Mouse (Mus musculus): ENCODE measurements around the gene Wnt10b.

Gene Wnt10b

DNA sequence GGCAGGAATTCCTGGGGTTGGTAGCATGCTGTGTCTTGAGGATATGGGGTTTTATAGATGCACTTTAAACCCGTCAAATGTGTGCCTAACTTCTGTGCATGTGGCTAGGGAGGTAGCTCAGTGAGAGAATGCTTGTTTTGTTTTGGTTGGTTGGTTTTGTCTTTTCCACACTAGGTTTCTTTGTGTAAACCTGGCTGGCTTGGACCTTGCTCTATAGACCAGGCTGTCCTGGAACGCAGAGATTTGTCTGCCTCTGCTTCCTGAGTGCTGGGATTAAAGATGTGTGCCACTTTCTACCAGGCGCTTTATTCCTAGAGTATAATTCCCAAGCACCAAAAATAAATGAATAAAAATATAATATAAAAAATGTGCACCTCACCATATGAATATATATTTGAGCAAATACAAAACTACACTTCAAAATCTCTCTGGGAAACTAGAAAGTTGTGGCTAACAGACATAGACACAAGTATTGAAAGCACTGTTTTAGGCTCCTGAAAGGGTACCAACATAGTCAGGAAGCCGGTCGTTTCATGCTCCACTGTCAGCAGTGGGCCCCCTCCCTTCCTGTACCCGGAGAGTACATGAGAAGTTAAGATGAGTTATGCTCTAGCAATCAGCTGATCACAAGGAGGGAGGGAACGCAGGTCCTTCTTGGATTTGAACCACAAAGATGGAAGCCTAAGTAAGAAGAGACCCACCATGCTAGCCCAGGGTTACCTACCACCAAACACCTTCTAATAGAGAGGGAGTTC is 48.0 kb downstream of the Wnt10b start:
- in situ Hi-C loops (cut with MseI, MboI): no loop called here

DNA sequence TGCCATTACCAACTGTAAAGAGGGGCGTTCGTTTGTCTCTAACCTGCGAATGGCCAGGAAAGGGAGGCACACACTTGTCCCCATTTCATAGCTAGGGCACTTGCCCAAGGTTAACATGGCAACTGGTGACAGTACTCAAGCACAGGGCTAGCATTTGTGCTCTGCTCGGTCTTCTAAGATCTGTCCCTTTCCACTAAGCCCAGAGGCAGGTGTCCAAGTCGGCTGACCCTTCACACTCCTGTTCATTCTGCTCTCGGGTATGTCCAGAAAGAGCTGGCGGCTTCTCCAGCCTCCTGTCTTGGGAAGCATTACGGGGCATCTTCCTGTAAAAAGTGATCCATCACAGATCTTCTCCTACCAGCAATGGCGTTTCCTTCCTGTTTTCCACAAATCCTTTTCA is 49.6 kb downstream of the Wnt10b start:
- in situ Hi-C loops (cut with MseI, MboI): no loop called here

- in situ Hi-C loops (cut with MseI, MboI): no loop called here
Observed at GRCm38 (mm10) chr15:98727443-98728321, 50.3 kb downstream of the Wnt10b start, which contains the start of gene Fkbp11. Gene Fkbp11, minus strand, starts transcription at chr15:98728198.

GRCm38 (mm10) chr15:98726746-98727145 is 51.2 kb downstream of the Wnt10b start:
- in situ Hi-C loops (cut with MseI, MboI): no loop called here

- in situ Hi-C loops (cut with MseI, MboI): no loop called here
Observed at GRCm38 (mm10) chr15:98726079-98726478, 51.9 kb downstream of the Wnt10b start.

DNA sequence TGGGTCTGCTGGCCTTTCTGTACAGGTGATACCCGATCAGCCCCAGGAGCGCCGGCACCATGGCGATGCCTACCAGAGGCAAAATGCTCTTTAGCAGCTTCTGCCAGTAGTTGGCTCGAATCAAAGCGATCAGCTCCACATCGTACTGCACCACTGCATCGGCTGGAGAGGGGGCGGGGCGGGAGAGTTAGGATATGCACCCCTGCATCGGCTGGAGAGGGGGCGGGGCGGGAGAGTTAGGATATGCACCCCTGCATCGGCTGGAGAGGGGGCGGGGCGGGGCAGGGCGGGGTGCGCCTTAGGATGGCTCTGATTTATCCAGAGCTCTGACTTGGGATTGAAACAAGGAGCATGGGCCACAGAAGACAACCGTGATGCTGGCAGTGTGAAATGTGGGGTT is 53.5 kb downstream of the Wnt10b start:
- in situ Hi-C loops (cut with MseI, MboI): no loop called here

GRCm38 (mm10) chr15:98722854-98723253 is 55.1 kb downstream of the Wnt10b start:
- in situ Hi-C loops (cut with MseI, MboI): no loop called here

DNA sequence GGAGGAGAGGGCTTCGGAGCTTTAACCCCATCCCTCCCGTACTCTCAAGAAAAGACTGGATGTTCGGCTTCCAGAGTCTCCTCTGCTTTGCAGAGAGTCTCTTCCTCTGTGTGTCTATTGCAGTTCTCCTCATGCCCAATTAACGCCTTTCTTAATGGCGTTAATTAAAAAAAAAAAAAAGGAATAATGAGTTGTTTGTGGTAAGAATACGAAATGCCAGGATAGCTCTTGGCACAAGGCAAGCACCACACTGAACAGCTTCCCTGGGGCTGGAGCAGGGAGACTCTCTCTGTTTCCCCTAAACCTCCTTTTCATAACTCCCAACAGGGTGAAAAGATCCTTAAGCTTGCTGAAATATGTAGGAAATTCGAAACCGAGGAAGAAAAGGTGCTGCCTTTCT is 55.8 kb downstream of the Wnt10b start:
- in situ Hi-C loops (cut with MseI, MboI): no loop called here
